Mouse (Mus musculus): ENCODE results near the gene Agap3.

DNA sequence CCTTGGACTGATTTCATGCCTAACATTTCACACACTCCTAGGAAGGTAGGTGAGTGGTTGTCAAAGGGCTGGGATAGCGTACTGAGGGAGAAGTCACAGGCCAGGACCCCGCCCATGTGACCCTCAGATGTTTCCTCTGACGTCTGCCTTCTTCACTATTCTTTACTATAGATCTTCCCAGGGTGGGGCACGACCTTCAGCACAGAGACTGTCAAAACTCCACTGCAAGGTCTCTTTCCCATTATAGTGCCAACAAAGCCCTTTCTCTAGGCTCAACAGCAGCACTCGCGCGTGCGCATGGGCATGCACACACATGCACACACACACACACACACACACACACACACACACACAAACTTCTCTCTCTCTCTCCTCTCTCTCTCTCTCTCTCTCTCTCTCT, 71.8 kb downstream of the Agap3 start:
- TF ChIP-seq CTCF (IDR thresholded peaks at IDR 0.05; ENCODE audit: low read depth) = no peak
- no peak for TF ChIP-seq EP300 (optimal IDR thresholded peaks at IDR 0.05)

All from stomach, postnatal 0 days (tissue).